Mouse (Mus musculus): ENCODE data around the gene Taf6l. TPM values are rescaled to one million over a fixed set of nuclear protein-coding genes. Genes with fewer than 3 reads are reported as not detected.
"Not testable (repeated sequence)": the region's sequence is repeated elsewhere in the genome, so short reads cannot be mapped to it uniquely, and the experiment has no call there.

The Taf6l gene
- polyA plus RNA-seq, 1 experiment from 2014 or later = 26.0 TPM

GRCm38 (mm10) chr19:8728335-8729099, 57.7 kb downstream of the Taf6l start:
- 33% methylated on average over 3 of the region's 3 CpGs for WGBS
- not testable (repeated sequence) for ATAC-seq (ENCODE audit: low read depth); H3K27ac ChIP-seq (ENCODE audit: low read length); H3K9me3 ChIP-seq (ENCODE audit: control insufficient read depth, low read length); H3K4me2 ChIP-seq (ENCODE audit: low read depth, low read length); H3K27me3 ChIP-seq (ENCODE audit: control insufficient read depth, insufficient read depth, low read depth, low read length); H3K9ac ChIP-seq (ENCODE audit: low read length); H3K4me3 ChIP-seq (ENCODE audit: low read length)
- H3K4me1 ChIP-seq (replicated peaks; ENCODE audit: control insufficient read depth, insufficient read depth, low read length) = peaks cover 12% of the 10 kb centered on the region
- peaks cover 24% of the 10 kb centered on the region for H3K36me3 ChIP-seq (ENCODE audit: control insufficient read depth, insufficient read depth, low read length)

GRCm38 (mm10) chr19:8727495-8728114, 58.6 kb downstream of the Taf6l start:
- Histone ChIP-seq H3K9ac (ENCODE audit: low read length) (no peak overlapping the region), H3K27me3 (ENCODE audit: control insufficient read depth, insufficient read depth, low read depth, low read length) (no peaks in the 10 kb centered on the region), H3K4me1 (replicated peaks; ENCODE audit: control insufficient read depth, insufficient read depth, low read length) (peaks cover 12% of the 10 kb centered on the region), H3K36me3 (ENCODE audit: control insufficient read depth, insufficient read depth, low read length) (peaks cover 24% of the 10 kb centered on the region), H3K4me3 (ENCODE audit: low read length) (no peak overlapping the region), H3K9me3 (ENCODE audit: control insufficient read depth, low read length) (no peaks in the 10 kb centered on the region), H3K27ac (ENCODE audit: low read length) (no peak overlapping the region), H3K4me2 (ENCODE audit: low read depth, low read length) (no peak overlapping the region)
- no peak for ATAC-seq (ENCODE audit: low read depth)
- WGBS = 19% methylated on average over 5 of the region's 5 CpGs

GRCm38 (mm10) chr19:8726609-8727390, 59.4 kb downstream of the Taf6l start:
- no peak overlapping the region for H3K4me2 ChIP-seq (ENCODE audit: low read depth, low read length)
- H3K9ac ChIP-seq (ENCODE audit: low read length) = no peak overlapping the region
- no peaks in the 10 kb centered on the region for H3K27me3 ChIP-seq (ENCODE audit: control insufficient read depth, insufficient read depth, low read depth, low read length)
- 18% methylated on average over 3 of the region's 3 CpGs for WGBS
- no peak for ATAC-seq (ENCODE audit: low read depth)
- no peaks in the 10 kb centered on the region for H3K9me3 ChIP-seq (ENCODE audit: control insufficient read depth, low read length)
- no peak overlapping the region for H3K27ac ChIP-seq (ENCODE audit: low read length)
- no peak overlapping the region for H3K4me3 ChIP-seq (ENCODE audit: low read length)
- H3K4me1 ChIP-seq (replicated peaks; ENCODE audit: control insufficient read depth, insufficient read depth, low read length) = peaks cover 17% of the 10 kb centered on the region
- H3K36me3 ChIP-seq (ENCODE audit: control insufficient read depth, insufficient read depth, low read length) = peaks cover 24% of the 10 kb centered on the region

- Histone ChIP-seq H3K4me2 (ENCODE audit: low read depth, low read length) (peak overlapping the region; percentile 81), H3K27me3 (ENCODE audit: control insufficient read depth, insufficient read depth, low read depth, low read length) (no peaks in the 10 kb centered on the region), H3K9ac (ENCODE audit: low read length) (peak overlapping the region; percentile 98), H3K27ac (ENCODE audit: low read length) (no peak overlapping the region), H3K36me3 (ENCODE audit: control insufficient read depth, insufficient read depth, low read length) (peaks cover 24% of the 10 kb centered on the region), H3K9me3 (ENCODE audit: control insufficient read depth, low read length) (no peaks in the 10 kb centered on the region), H3K4me1 (replicated peaks; ENCODE audit: control insufficient read depth, insufficient read depth, low read length) (peaks cover 18% of the 10 kb centered on the region), H3K4me3 (ENCODE audit: low read length) (peak overlapping the region; percentile 95)
- WGBS = 36% methylated on average over 4 of the region's 4 CpGs
- no peak for ATAC-seq (ENCODE audit: low read depth)
Observed at GRCm38 (mm10) chr19:8725081-8725613, 61.1 kb downstream of the Taf6l start.

Small RNA genes lying within 50 kb of the gene (microRNA-seq; reads per million reads assigned to microRNA genes)
- gene Mir6992 = not detected

Other genes with a start within 250 kb of the Taf6l start
- gene Slc22a8, start 195.2 kb downstream of the Taf6l start, polyA plus RNA-seq (2015; fragmentation: Nextera tagmentation; extraction: Ambion mirVana) = 0.09 and 0.11 TPM in 2 replicates
- not detected in 2 replicates for gene Slc22a6, start 168.4 kb downstream of the Taf6l start, polyA plus RNA-seq (2015; fragmentation: Nextera tagmentation; extraction: Ambion mirVana)
- gene Chrm1, start 122.6 kb downstream of the Taf6l start, polyA plus RNA-seq (2015; fragmentation: Nextera tagmentation; extraction: Ambion mirVana) = 0.10 and 0.21 TPM in 2 replicates
- gene Slc3a2, start 63.0 kb downstream of the Taf6l start, polyA plus RNA-seq (2015; fragmentation: Nextera tagmentation; extraction: Ambion mirVana) = 77.0 and 78.8 TPM in 2 replicates
- 75.5 and 78.9 TPM in 2 replicates for gene Wdr74, start 50.6 kb downstream of the Taf6l start, polyA plus RNA-seq (2015; fragmentation: Nextera tagmentation; extraction: Ambion mirVana)
- gene 1700092M07Rik, start 45.7 kb downstream of the Taf6l start, polyA plus RNA-seq (2015; fragmentation: Nextera tagmentation; extraction: Ambion mirVana) = 0.83 and 2.7 TPM in 2 replicates
- 162 and 174 TPM in 2 replicates for gene Stx5a, start 45.0 kb downstream of the Taf6l start, polyA plus RNA-seq (2015; fragmentation: Nextera tagmentation; extraction: Ambion mirVana)
- gene Nxf1, start 29.3 kb downstream of the Taf6l start, polyA plus RNA-seq (2015; fragmentation: Nextera tagmentation; extraction: Ambion mirVana) = 186 and 190 TPM in 2 replicates
- 188 and 194 TPM in 2 replicates for gene Tmem223, start 15.4 kb downstream of the Taf6l start, polyA plus RNA-seq (2015; fragmentation: Nextera tagmentation; extraction: Ambion mirVana)
- 88.2 and 89.7 TPM in 2 replicates for gene Tmem179b, start 11.9 kb downstream of the Taf6l start, polyA plus RNA-seq (2015; fragmentation: Nextera tagmentation; extraction: Ambion mirVana)
- 140 and 147 TPM in 2 replicates for gene Polr2g, start 12.2 kb upstream of the Taf6l start, polyA plus RNA-seq (2015; fragmentation: Nextera tagmentation; extraction: Ambion mirVana)
- gene Zbtb3, start 16.1 kb upstream of the Taf6l start, polyA plus RNA-seq (2015; fragmentation: Nextera tagmentation; extraction: Ambion mirVana) = 5.5 and 5.6 TPM in 2 replicates
- 55.2 and 56.5 TPM in 2 replicates for gene Ttc9c, start 32.9 kb upstream of the Taf6l start, polyA plus RNA-seq (2015; fragmentation: Nextera tagmentation; extraction: Ambion mirVana)
- 4.4 and 5.0 TPM in 2 replicates for gene Hnrnpul2, start 33.6 kb upstream of the Taf6l start, polyA plus RNA-seq (2015; fragmentation: Nextera tagmentation; extraction: Ambion mirVana)
- not detected in 2 replicates for gene AC129217.1, start 43.4 kb upstream of the Taf6l start, polyA plus RNA-seq (2015; fragmentation: Nextera tagmentation; extraction: Ambion mirVana)
- 54.1 and 54.6 TPM in 2 replicates for gene Bscl2, start 51.0 kb upstream of the Taf6l start, polyA plus RNA-seq (2015; fragmentation: Nextera tagmentation; extraction: Ambion mirVana)
- gene Gng3, start 52.8 kb upstream of the Taf6l start, polyA plus RNA-seq (2015; fragmentation: Nextera tagmentation; extraction: Ambion mirVana) = 2.8 and 3.3 TPM in 2 replicates
- gene Lrrn4cl, start 64.4 kb upstream of the Taf6l start, polyA plus RNA-seq (2015; fragmentation: Nextera tagmentation; extraction: Ambion mirVana) = 1.6 and 1.7 TPM in 2 replicates
- gene Ubxn1, start 85.1 kb upstream of the Taf6l start, polyA plus RNA-seq (2015; fragmentation: Nextera tagmentation; extraction: Ambion mirVana) = 156 and 164 TPM in 2 replicates
- gene Uqcc3, start 94.5 kb upstream of the Taf6l start, polyA plus RNA-seq (2015; fragmentation: Nextera tagmentation; extraction: Ambion mirVana) = 63.5 and 64.0 TPM in 2 replicates
- 71.3 and 75.9 TPM in 2 replicates for gene Lbhd1, start 97.3 kb upstream of the Taf6l start, polyA plus RNA-seq (2015; fragmentation: Nextera tagmentation; extraction: Ambion mirVana)
- not detected in 2 replicates for gene Gm49403, start 97.5 kb upstream of the Taf6l start, polyA plus RNA-seq (2015; fragmentation: Nextera tagmentation; extraction: Ambion mirVana)
- 68.4 and 71.4 TPM in 2 replicates for gene 1810009A15Rik, start 102.4 kb upstream of the Taf6l start, polyA plus RNA-seq (2015; fragmentation: Nextera tagmentation; extraction: Ambion mirVana)
- gene Gm49416, start 102.5 kb upstream of the Taf6l start, polyA plus RNA-seq (2015; fragmentation: Nextera tagmentation; extraction: Ambion mirVana) = not detected in 2 replicates
- 38.3 and 40.8 TPM in 2 replicates for gene Ints5, start 106.6 kb upstream of the Taf6l start, polyA plus RNA-seq (2015; fragmentation: Nextera tagmentation; extraction: Ambion mirVana)
- 125 and 127 TPM in 2 replicates for gene Ganab, start 111.7 kb upstream of the Taf6l start, polyA plus RNA-seq (2015; fragmentation: Nextera tagmentation; extraction: Ambion mirVana)
- gene B3gat3, start 134.0 kb upstream of the Taf6l start, polyA plus RNA-seq (2015; fragmentation: Nextera tagmentation; extraction: Ambion mirVana) = 40.2 and 43.5 TPM in 2 replicates
- 2.8 and 4.0 TPM in 2 replicates for gene Rom1, start 142.9 kb upstream of the Taf6l start, polyA plus RNA-seq (2015; fragmentation: Nextera tagmentation; extraction: Ambion mirVana)
- gene Eml3, start 143.1 kb upstream of the Taf6l start, polyA plus RNA-seq (2015; fragmentation: Nextera tagmentation; extraction: Ambion mirVana) = 31.0 and 32.2 TPM in 2 replicates
- gene Mta2, start 155.5 kb upstream of the Taf6l start, polyA plus RNA-seq (2015; fragmentation: Nextera tagmentation; extraction: Ambion mirVana) = 149 and 164 TPM in 2 replicates
- gene Tut1, start 167.4 kb upstream of the Taf6l start, polyA plus RNA-seq (2015; fragmentation: Nextera tagmentation; extraction: Ambion mirVana) = 27.5 and 28.9 TPM in 2 replicates
- 366 TPM in 2 replicates for gene Eef1g, start 180.6 kb upstream of the Taf6l start, polyA plus RNA-seq (2015; fragmentation: Nextera tagmentation; extraction: Ambion mirVana)
- gene Ahnak, start 202.9 kb upstream of the Taf6l start, polyA plus RNA-seq (2015; fragmentation: Nextera tagmentation; extraction: Ambion mirVana) = 30.5 and 31.0 TPM in 2 replicates